In genomic region chr6:127359391-127359874, GRCm38 (mm10) we compare ENCODE assay signal across 8 mouse cellular contexts.
A peak's percentile ranks its signal among the peaks of the same experiment; 100 is the strongest.
DNase-seq lines count a peak whose midpoint lies in the region; ATAC-seq and TF ChIP-seq lines count a peak whose summit lies in the region.

No protein-coding gene starts in this region.

- H3K9me3 ChIP-seq in forebrain, postnatal 0 days (ENCODE audit: low read length) = no peaks in the 10 kb centered on the region
- H3K9me3 ChIP-seq in limb, embryonic 13.5 days = no peaks in the 10 kb centered on the region

- H3K9ac ChIP-seq in forebrain, postnatal 0 days = no peak overlapping the region
- H3K9ac ChIP-seq in limb, embryonic 13.5 days = no peak overlapping the region

- no peaks in the 10 kb centered on the region for H3K4me1 ChIP-seq in forebrain, postnatal 0 days (ENCODE audit: insufficient read depth)
- H3K4me1 ChIP-seq in limb, embryonic 13.5 days = peaks cover 20% of the 10 kb centered on the region

- H3K4me2 ChIP-seq in forebrain, postnatal 0 days (ENCODE audit: low read depth) = no peak overlapping the region
- no peak overlapping the region for H3K4me2 ChIP-seq in limb, embryonic 13.5 days (replicated peaks)

- no peak overlapping the region for H3K4me3 ChIP-seq in forebrain, postnatal 0 days (ENCODE audit: low read depth, low read length)
- no peak overlapping the region for H3K4me3 ChIP-seq in limb, embryonic 13.5 days

- 42% methylated on average over 9 of the region's 9 CpGs for WGBS in forebrain, postnatal 0 days
- 43% methylated on average over 9 of the region's 9 CpGs for WGBS in limb, embryonic 13.5 days

- no peaks in the 10 kb centered on the region for H3K36me3 ChIP-seq in forebrain, postnatal 0 days (ENCODE audit: insufficient read depth)
- H3K36me3 ChIP-seq in limb, embryonic 13.5 days = no peaks in the 10 kb centered on the region

- TF ChIP-seq CTCF in forebrain, postnatal 0 days (IDR thresholded peaks at IDR 0.05; ENCODE audit: low read depth) = peak; percentile 80

- DNase-seq in urinary bladder, adult 18-20 months (ENCODE audit: low spot score in 2 of 2) = peak; percentile 58 to 73
- DNase-seq in urinary bladder, adult 2 months (ENCODE audit: low spot score) = no peak
- peak; percentile 34 for DNase-seq in c-Kit-negative CD71-positive TER-119-positive erythroid progenitor cells, embryonic 14.5 days (ENCODE audit: low read depth, low spot score)
- DNase-seq in forebrain, postnatal 0 days = peak; percentile 80
- peak; percentile 66 for DNase-seq in kidney, adult 9 months
- DNase-seq in thymus, postnatal 36 days = peak; percentile 59 to 68

- ATAC-seq in forebrain, postnatal 0 days = 0 out of 2 replicates have a peak, but pooled peaks have one; percentile 33
- ATAC-seq in limb, embryonic 13.5 days (ENCODE audit: low FRiP score, low read depth) = peak; percentile 37; the same call in 1 of the 2 replicates
- ATAC-seq in neutrophil, adult 5-6 weeks (ENCODE audit: extremely low read depth, insufficient number of reproducible peaks, low FRiP score, poor library complexity, severe bottlenecking) = peak; percentile 64

- no peaks in the 10 kb centered on the region for H3K27me3 ChIP-seq in forebrain, postnatal 0 days (ENCODE audit: insufficient read depth, low read length)
- H3K27me3 ChIP-seq in limb, embryonic 13.5 days = 0 out of 2 replicates have a peak, but pooled peaks cover 6% of the 10 kb centered on the region

- no peak overlapping the region for H3K27ac ChIP-seq in forebrain, postnatal 0 days (ENCODE audit: low read depth, low read length)
- H3K27ac ChIP-seq in limb, embryonic 13.5 days = no peak overlapping the region
